Mouse (Mus musculus) liver, embryonic 18 days (tissue): Measurements from ENCODE around the gene Cavin3. TPM values are rescaled to one million over a fixed set of nuclear protein-coding genes. Genes with fewer than 3 reads are reported as not detected.

Experiments
- polyA plus RNA-seq: library from polyadenylated mRNA; depleted of rRNA; stranded (reverse); fragments of >200 nt; gene quantifications from 2 replicates; pipeline ENCODE4 v1.2.3, GENCODE M21; 2012; rRNA removed

The Cavin3 gene
- 4.1 and 4.9 TPM in 2 replicates for polyA plus RNA-seq

DNA sequence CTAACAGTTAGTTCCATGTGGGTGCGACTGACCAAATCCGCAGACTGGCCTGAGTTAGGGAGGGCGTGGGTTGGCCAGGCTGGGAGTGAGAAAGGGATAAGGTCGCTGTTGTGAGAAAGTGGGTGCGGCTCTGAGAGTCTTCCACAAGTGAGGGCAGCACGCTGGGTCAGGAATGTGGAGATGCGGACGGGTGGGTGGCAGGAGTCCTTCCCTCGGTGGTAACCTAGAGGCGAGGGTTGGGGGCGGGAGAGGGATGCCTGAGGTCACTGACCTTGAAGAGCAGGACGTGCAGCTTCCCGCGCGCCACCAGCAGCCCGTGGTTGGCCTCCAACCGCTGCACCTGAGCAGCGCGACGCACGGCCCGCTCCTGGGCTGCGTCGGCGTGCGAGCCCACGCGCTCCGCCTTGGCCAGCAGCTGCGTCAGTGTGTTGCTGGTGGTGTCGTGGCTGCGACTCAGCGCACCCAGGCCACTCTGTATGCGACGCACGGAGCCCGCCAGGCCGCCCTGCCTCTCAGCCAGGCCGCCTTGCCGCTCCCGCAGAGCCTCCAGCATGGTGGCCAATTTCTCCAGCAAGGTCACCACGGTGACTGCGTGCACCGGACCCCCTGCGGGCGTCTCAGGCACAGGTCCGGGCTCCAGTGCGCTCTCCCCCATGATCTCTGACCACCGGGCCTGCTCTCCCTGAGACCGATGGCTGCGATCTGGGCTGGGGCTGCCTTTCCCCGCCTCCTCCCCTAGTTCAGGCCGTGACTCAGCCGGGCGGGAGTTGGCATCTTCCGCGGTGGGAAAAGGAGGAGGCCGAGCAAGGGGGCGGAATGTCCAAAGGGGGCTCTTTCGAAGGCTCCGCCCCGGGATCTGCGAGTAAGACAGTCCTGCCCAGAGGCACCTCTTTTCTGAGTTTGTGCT lies at the start of gene Cavin3:
Gene Cavin3 (minus strand): TSS at position 796 of the 907 bp plus-strand sequence.

Other genes with a start within 250 kb of the Cavin3 start
- not detected in 2 replicates for gene Olfr688, start 194.2 kb downstream of the Cavin3 start, polyA plus RNA-seq
- not detected in 2 replicates for gene Olfr689, start 171.1 kb downstream of the Cavin3 start, polyA plus RNA-seq
- not detected in 2 replicates for gene Olfr690, start 148.2 kb downstream of the Cavin3 start, polyA plus RNA-seq
- not detected in 2 replicates for gene Olfr691, start 140.0 kb downstream of the Cavin3 start, polyA plus RNA-seq
- gene Olfr692, start 114.1 kb downstream of the Cavin3 start, polyA plus RNA-seq, result not detected in 2 replicates
- not detected in 2 replicates for gene Gm5901, start 107.3 kb downstream of the Cavin3 start, polyA plus RNA-seq
- 11.2 and 15.3 TPM in 2 replicates for gene Fam160a2, start 82.2 kb downstream of the Cavin3 start, polyA plus RNA-seq
- 0.02 and 0.04 TPM in 2 replicates for gene Cnga4, start 77.7 kb downstream of the Cavin3 start, polyA plus RNA-seq
- not detected in 2 replicates for gene Cckbr, start 56.6 kb downstream of the Cavin3 start, polyA plus RNA-seq
- 12.1 and 14.5 TPM in 2 replicates for gene Smpd1, start 72.1 kb upstream of the Cavin3 start, polyA plus RNA-seq
- 1.8 and 2.2 TPM in 2 replicates for gene Apbb1, start 99.4 kb upstream of the Cavin3 start, polyA plus RNA-seq
- gene Hpx, start 117.8 kb upstream of the Cavin3 start, polyA plus RNA-seq, result 798 and 850 TPM in 2 replicates
- 6.6 and 8.1 TPM in 2 replicates for gene Trim3, start 151.3 kb upstream of the Cavin3 start, polyA plus RNA-seq
- gene Timm10b, start 157.8 kb upstream of the Cavin3 start, polyA plus RNA-seq, result 70.9 and 75.0 TPM in 2 replicates
- 15.7 and 16.9 TPM in 2 replicates for gene Arfip2, start 158.1 kb upstream of the Cavin3 start, polyA plus RNA-seq
- 81.8 and 86.1 TPM in 2 replicates for gene Gm45799, start 158.3 kb upstream of the Cavin3 start, polyA plus RNA-seq
- 0.95 and 1.00 TPM in 2 replicates for gene Dnhd1, start 168.5 kb upstream of the Cavin3 start, polyA plus RNA-seq